Mouse (Mus musculus) MEL (cell line): ENCODE data around the gene Rrp36. TPM values are rescaled to one million over a fixed set of nuclear protein-coding genes. Genes with fewer than 3 reads are reported as not detected.

ENCODE experiments used
- DNase-seq: peaks from one replicate; pipeline ENCODE4 v3.0.0; 2011; ENCODE audit warnings: low read depth, low spot score
- H3K27ac ChIP-seq: 2 replicates; pipeline ENCODE4 v1.5.1; 2012; ENCODE audit warnings: low read depth, mild to moderate bottlenecking, control low read depth, low read length, moderate library complexity; ENCODE audit not compliant: control insufficient read depth
- H3K27me3 ChIP-seq, 2 experiments: fragments of 150-350 bp in 1 of 2; sonication (generic) in 1 of 2; 2 replicates each; pipeline ENCODE4 v1.6.1; 2012; ENCODE audit warnings: low read length in 2 of 2, mild to moderate bottlenecking in 2 of 2, improper control_type of control experiment in 1 of 2, moderate library complexity in 1 of 2; ENCODE audit not compliant: insufficient read depth in 2 of 2, control insufficient read depth in 1 of 2
- H3K36me3 ChIP-seq, 2 experiments: 2 replicates each; pipeline ENCODE4 v1.6.1; 2012 to 2014; ENCODE audit warnings: low read length in 2 of 2, improper control_type of control experiment in 1 of 2, inconsistent platforms in 1 of 2, mild to moderate bottlenecking in 1 of 2; ENCODE audit not compliant: insufficient read depth in 2 of 2, control insufficient read depth in 1 of 2
- H3K4me1 ChIP-seq, 2 experiments: fragments of 150-350 bp in 1 of 2; sonication (generic) in 1 of 2; 2 replicates each; pipeline ENCODE4 v1.6.1; 2012; ENCODE audit warnings: low read length in 2 of 2, improper control_type of control experiment in 1 of 2, mild to moderate bottlenecking in 1 of 2; ENCODE audit not compliant: insufficient read depth in 2 of 2, control insufficient read depth in 1 of 2
- H3K4me3 ChIP-seq, 2 experiments: fragments of 150-350 bp in 1 of 2; sonication (generic) in 1 of 2; 2 replicates each; pipeline ENCODE4 v1.5.1; 2012; ENCODE audit warnings: low read depth in 2 of 2, low read length in 2 of 2, mild to moderate bottlenecking in 2 of 2, moderate library complexity in 2 of 2, control low read depth in 1 of 2, improper control_type of control experiment in 1 of 2; ENCODE audit not compliant: control insufficient read depth in 1 of 2, insufficient read depth in 1 of 2
- H3K79me2 ChIP-seq: 2 replicates; pipeline ENCODE4 v1.6.1; 2012; ENCODE audit warnings: mild to moderate bottlenecking, low read length, moderate library complexity; ENCODE audit not compliant: control insufficient read depth, poor library complexity, insufficient read depth
- H3K9ac ChIP-seq: 2 replicates; pipeline ENCODE4 v1.6.1; 2012; ENCODE audit warnings: low read depth, mild to moderate bottlenecking, control low read depth, low read length, moderate library complexity; ENCODE audit not compliant: control insufficient read depth, poor library complexity, severe bottlenecking
- H3K9me3 ChIP-seq: fragments of 150-350 bp; sonication (generic); replicated peaks from 2 replicates; pipeline ENCODE4 v1.6.1; 2012; ENCODE audit warnings: mild to moderate bottlenecking, low read length, improper control_type of control experiment, moderate library complexity; ENCODE audit not compliant: insufficient read depth
- BHLHE40 ChIP-seq: IDR thresholded peaks from 2 replicates; pipeline ENCODE4 v1.6.1; 2012; ENCODE audit warnings: low read depth, mild to moderate bottlenecking, inconsistent platforms, low read length, improper control_type of control experiment, borderline replicate concordance
- CHD2 ChIP-seq: IDR thresholded peaks from 2 replicates; pipeline ENCODE4 v1.6.1; 2011; ENCODE audit warnings: low read length, improper control_type of control experiment
- ETS1 ChIP-seq: IDR thresholded peaks from 2 replicates; pipeline ENCODE4 v1.6.1; 2012; ENCODE audit warnings: low read depth, mild to moderate bottlenecking, inconsistent platforms, low read length, improper control_type of control experiment, moderate library complexity
- MAFK ChIP-seq: IDR thresholded peaks from 2 replicates; pipeline ENCODE4 v1.6.1; 2011; ENCODE audit warnings: low read depth, mild to moderate bottlenecking, low read length, improper control_type of control experiment, borderline replicate concordance
- MEF2A ChIP-seq: IDR thresholded peaks from 2 replicates; pipeline ENCODE4 v1.6.1; 2014; ENCODE audit warnings: low read depth, mild to moderate bottlenecking, inconsistent platforms, low read length, improper control_type of control experiment; ENCODE audit not compliant: poor library complexity, insufficient replicate concordance, severe bottlenecking; ENCODE audit errors: extremely low read depth
- MYB ChIP-seq: IDR thresholded peaks from 2 replicates; pipeline ENCODE4 v1.6.1; 2011; ENCODE audit warnings: mild to moderate bottlenecking, low read depth, low read length, improper control_type of control experiment
- SIN3A ChIP-seq: IDR thresholded peaks from 2 replicates; pipeline ENCODE4 v1.6.1; 2012; ENCODE audit warnings: low read length, improper control_type of control experiment, inconsistent platforms
- SMC3 ChIP-seq: IDR thresholded peaks from 2 replicates; pipeline ENCODE4 v1.6.1; 2011; ENCODE audit warnings: low read depth, low read length, improper control_type of control experiment
- TAL1 ChIP-seq: IDR thresholded peaks from 2 replicates; pipeline ENCODE4 v1.6.1; 2012; ENCODE audit warnings: mild to moderate bottlenecking, inconsistent platforms, low read length, moderate library complexity, mixed read lengths
- polyA plus RNA-seq, 2 experiments: library from polyadenylated mRNA; stranded (reverse) in 1 of 2; unstranded in 1 of 2; fragments of >175 nt in 1 of 2; fragments of >200 nt in 1 of 2; gene quantifications; 2 replicates each; pipeline versions ENCODE4 v1.2.1 to v1.2.4; 2012; ENCODE audit warnings: low replicate concordance in 2 of 2, low read depth in 1 of 2; ENCODE audit not compliant: insufficient read length in 2 of 2, insufficient read depth in 1 of 2, missing spikeins in 1 of 2
- total RNA-seq: library from RNA; depleted of rRNA; stranded (reverse); fragments of 300-350 nt; gene quantifications from 2 replicates; pipeline ENCODE4 v1.2.3, GENCODE M21; 2012

Gene Rrp36
- total and polyA plus RNA-seq, 3 experiments, result 51.2 to 55.3 TPM; not detected in 1

GRCm38 (mm10) chr17:46690665-46691064 lies 16.5 kb upstream of the Rrp36 start:
- Histone ChIP-seq H3K9ac (no peak overlapping the region), H3K4me1 (no peaks in the 10 kb centered on the region)
- TF ChIP-seq BHLHE40 (no peak), MYB (no peak), MEF2A (no peak), CHD2 (no peak)
- TF ChIP-seq, all 39 proteins: peak for 0
- H3K27me3 ChIP-seq, result no peaks in the 10 kb centered on the region
- no peak overlapping the region for H3K27ac ChIP-seq
- H3K4me3 ChIP-seq, result no peak overlapping the region
- DNase-seq, result no peak
- H3K36me3 ChIP-seq, result no peaks in the 10 kb centered on the region; a peak in 1 of 4 replicates
- no peaks in the 10 kb centered on the region for H3K9me3 ChIP-seq
- no peaks in the 10 kb centered on the region for H3K79me2 ChIP-seq

- Histone ChIP-seq H3K9ac (no peak overlapping the region), H3K9me3 (no peaks in the 10 kb centered on the region), H3K4me3 (no peak overlapping the region), H3K4me1 (no peaks in the 10 kb centered on the region; a peak in 1 of 4 replicates), H3K27ac (no peak overlapping the region), H3K79me2 (peaks cover 8% of the 10 kb centered on the region; the same call in 1 of the 2 replicates), H3K27me3 (no peaks in the 10 kb centered on the region), H3K36me3 (peaks cover 0 to 3% of the 10 kb centered on the region in 2 experiments; a peak in 2 of 4 replicates)
- DNase-seq, result no peak
- TF ChIP-seq MAFK, result no peak
- TF ChIP-seq TAL1, result no peak
Observed at GRCm38 (mm10) chr17:46685913-46686312, 11.8 kb upstream of the Rrp36 start.

- DNase-seq, result no peak
- Histone ChIP-seq H3K36me3 (peaks cover 0 to 13% of the 10 kb centered on the region in 2 experiments; a peak in 3 of 4 replicates), H3K4me1 (peaks cover 2 to 9% of the 10 kb centered on the region in 2 experiments; a peak in 3 of 4 replicates), H3K27me3 (no peaks in the 10 kb centered on the region), H3K79me2 (peaks cover 34% of the 10 kb centered on the region), H3K9me3 (no peaks in the 10 kb centered on the region), H3K27ac (no peak overlapping the region), H3K4me3 (no peak overlapping the region), H3K9ac (no peak overlapping the region)
- TF ChIP-seq ETS1, result no peak
- TF ChIP-seq SMC3, result no peak
- no peak for TF ChIP-seq SIN3A
Observed at GRCm38 (mm10) chr17:46682654-46683389, 8.7 kb upstream of the Rrp36 start.
